Mouse (Mus musculus): ENCODE data around the gene Eef2kmt.

- TF ChIP-seq POLR2A (IDR thresholded peaks at IDR 0.05; ENCODE audit: low read depth, low read length): no peak
- no peak for TF ChIP-seq CTCF (IDR thresholded peaks at IDR 0.05; ENCODE audit: extremely low read depth, insufficient read length, insufficient replicate concordance, low read depth, low read length)
These were observed 39.1 kb downstream of the Eef2kmt start for GRCm38 (mm10) chr16:5216686-5217085.

Measured in small intestine, adult 2 months (tissue).